Mouse (Mus musculus) forebrain, embryonic 12.5 days (tissue): ENCODE data around the gene Iqcb1. TPM values are rescaled to one million over a fixed set of nuclear protein-coding genes. Genes with fewer than 3 reads are reported as not detected.

Source experiments
- ATAC-seq: fragments of 200-750 bp; cut with Nextera tagmentation; 2 replicates; pipeline ENCODE4 v1.8.0; 2017; ENCODE audit warnings: moderate TSS enrichment; ENCODE audit not compliant: low FRiP score
- H3K27ac ChIP-seq: fragments of 300-500 bp; sonication (generic); 2 replicates; pipeline ENCODE4 v1.5.1; 2016; ENCODE audit warnings: mild to moderate bottlenecking
- H3K27me3 ChIP-seq: fragments of 300-500 bp; sonication (generic); 2 replicates; pipeline ENCODE4 v1.6.1; 2016; ENCODE audit warnings: mild to moderate bottlenecking
- H3K36me3 ChIP-seq: fragments of 300-500 bp; sonication (generic); replicated peaks from 2 replicates; pipeline ENCODE4 v1.6.1; 2016; ENCODE audit warnings: mild to moderate bottlenecking
- H3K4me1 ChIP-seq: fragments of 300-500 bp; sonication (generic); 2 replicates; pipeline ENCODE4 v1.6.1; 2016
- H3K4me2 ChIP-seq: fragments of 300-500 bp; sonication (generic); 2 replicates; pipeline ENCODE4 v1.6.1; 2016; ENCODE audit warnings: mild to moderate bottlenecking, moderate library complexity
- H3K4me3 ChIP-seq: fragments of 300-500 bp; sonication (generic); replicated peaks from 2 replicates; pipeline ENCODE4 v1.5.1; 2016; ENCODE audit warnings: mild to moderate bottlenecking
- H3K9ac ChIP-seq: fragments of 300-500 bp; sonication (generic); 2 replicates; pipeline ENCODE4 v1.6.1; 2016; ENCODE audit warnings: mild to moderate bottlenecking
- H3K9me3 ChIP-seq: fragments of 300-500 bp; sonication (generic); 2 replicates; pipeline ENCODE4 v1.6.1; 2016
- WGBS: fragments of 180-500 bp; shearing (Covaris S2); methylation state at CpG from one replicate; pipeline ENCODE4 v1.1.7; 2016; 5-methylcytosine and 5-hydroxymethylcytosine counted together
- polyA plus RNA-seq: library from polyadenylated mRNA; unstranded; fragments of >200 nt; fragmentation: Nextera tagmentation; extraction: Ambion mirVana; gene quantifications from 2 replicates; pipeline ENCODE4 v1.2.1, GENCODE M21; 2016

Gene Iqcb1
- polyA plus RNA-seq, 1 experiment from 2014 or later, result 66.3 TPM

DNA sequence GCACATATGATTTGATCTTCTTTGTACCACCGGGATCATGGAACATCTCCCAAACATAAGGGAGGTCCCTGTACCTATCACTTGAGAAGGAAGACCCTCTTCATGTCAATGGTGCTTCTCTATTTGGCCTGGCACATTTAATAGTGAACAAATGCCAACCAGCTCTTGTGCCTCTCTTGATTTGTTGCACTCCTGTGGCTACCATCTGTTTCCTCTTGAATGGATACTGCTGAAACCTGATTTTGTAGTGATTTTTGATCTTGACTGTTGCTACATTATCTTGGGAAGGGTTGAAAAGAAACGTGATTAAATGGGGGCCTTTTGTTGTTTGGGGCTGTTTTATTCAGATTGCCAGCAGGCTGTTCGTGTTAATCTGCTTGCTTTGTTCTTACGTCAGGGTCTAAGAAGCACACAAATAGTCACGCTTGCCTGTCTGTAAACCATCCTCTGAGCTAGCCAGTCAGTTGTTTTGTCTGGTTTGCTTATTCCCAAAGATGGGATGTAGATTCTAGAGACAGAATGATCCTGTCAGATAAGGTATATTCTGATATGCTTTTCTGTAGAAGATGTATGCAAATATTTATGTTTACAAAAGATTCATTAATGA, 54.7 kb downstream of the Iqcb1 start:
- H3K36me3 ChIP-seq, result peaks cover 7% of the 10 kb centered on the region
- 23% methylated on average over 5 of the region's 5 CpGs for WGBS
- no peak overlapping the region for H3K27ac ChIP-seq
- H3K27me3 ChIP-seq, result no peaks in the 10 kb centered on the region
- H3K4me2 ChIP-seq, result no peak overlapping the region
- no peak for ATAC-seq
- H3K9me3 ChIP-seq, result no peaks in the 10 kb centered on the region
- H3K4me3 ChIP-seq, result no peak overlapping the region
- H3K4me1 ChIP-seq, result peaks cover 18% of the 10 kb centered on the region
- H3K9ac ChIP-seq, result no peak overlapping the region

DNA sequence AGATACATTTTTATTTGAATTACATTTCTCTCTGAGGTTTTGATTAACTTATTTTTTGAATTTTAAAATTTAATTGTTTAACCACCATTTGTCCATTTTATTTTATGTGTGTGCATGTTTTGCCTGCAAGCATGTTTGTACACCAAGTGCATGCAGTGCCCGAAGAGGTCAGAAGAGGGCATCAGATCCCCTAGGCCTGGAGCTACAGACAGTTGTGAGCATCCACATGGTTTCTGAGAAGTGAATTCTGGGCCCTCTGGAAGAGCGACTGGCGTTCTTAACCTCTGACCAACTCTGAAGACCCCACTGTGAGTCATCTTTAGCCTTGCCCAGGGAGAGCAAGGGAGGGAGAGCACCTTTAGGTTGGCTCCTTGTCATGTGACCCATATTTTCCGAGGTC, 56.7 kb downstream of the Iqcb1 start:
- H3K36me3 ChIP-seq, result peaks cover 21% of the 10 kb centered on the region

DNA sequence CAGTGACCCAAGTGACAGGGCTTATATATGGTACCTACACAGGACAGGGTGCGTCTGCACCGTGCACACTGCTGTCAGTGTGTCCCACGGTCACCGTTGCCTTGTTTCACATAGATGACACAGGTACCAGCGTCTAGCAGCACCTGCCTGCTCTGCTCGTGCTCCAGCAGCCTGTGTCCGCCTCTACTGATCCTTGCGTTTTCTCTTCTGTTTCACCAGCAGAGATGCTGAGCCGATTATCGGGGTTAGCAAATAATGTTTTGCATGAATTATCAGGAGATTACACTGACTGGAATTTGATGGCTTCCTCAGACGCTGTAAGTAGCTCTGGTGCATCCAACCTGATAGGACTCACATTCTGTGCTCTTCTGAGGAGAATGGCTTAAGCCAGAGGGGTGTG, 57.7 kb downstream of the Iqcb1 start:
- Histone ChIP-seq H3K4me2 (no peak overlapping the region), H3K4me3 (no peak overlapping the region), H3K9me3 (no peaks in the 10 kb centered on the region), H3K4me1 (peaks cover 9% of the 10 kb centered on the region), H3K27me3 (no peaks in the 10 kb centered on the region), H3K36me3 (peaks cover 26% of the 10 kb centered on the region), H3K27ac (no peak overlapping the region), H3K9ac (no peak overlapping the region)
- ATAC-seq, result no peak
- 94% methylated on average over 11 of the region's 11 CpGs for WGBS

More for the DNA sequence above, 56.7 kb downstream of the Iqcb1 start:
- no peak for ATAC-seq
- 78% methylated on average over 4 of the region's 4 CpGs for WGBS
- H3K9ac ChIP-seq, result no peak overlapping the region
- no peak overlapping the region for H3K27ac ChIP-seq
- peaks cover 10% of the 10 kb centered on the region for H3K4me1 ChIP-seq
- H3K27me3 ChIP-seq, result no peaks in the 10 kb centered on the region
- H3K9me3 ChIP-seq, result no peaks in the 10 kb centered on the region
- H3K4me3 ChIP-seq, result no peak overlapping the region
- no peak overlapping the region for H3K4me2 ChIP-seq

DNA sequence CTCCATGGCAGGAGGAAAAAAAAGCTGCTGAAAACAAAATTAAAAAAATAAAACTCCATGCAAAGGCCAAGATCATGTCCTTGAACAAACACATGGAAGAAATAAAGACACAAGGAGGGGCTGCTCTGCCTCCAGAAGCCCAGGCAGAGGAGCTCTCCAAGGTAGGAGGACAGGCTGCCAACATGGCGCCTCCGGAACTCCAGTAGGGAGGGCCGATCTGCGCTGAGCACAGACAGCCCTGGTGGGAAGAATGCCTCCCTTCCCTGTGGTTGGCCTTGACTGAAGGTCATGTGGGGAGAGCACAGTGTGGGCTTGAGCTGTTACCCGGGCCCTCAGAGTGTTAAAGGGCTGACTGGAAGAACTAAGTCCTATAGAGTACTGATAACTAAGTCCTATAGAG, 59.4 kb downstream of the Iqcb1 start:
- Histone ChIP-seq H3K27ac (no peak overlapping the region), H3K9ac (no peak overlapping the region), H3K4me2 (no peak overlapping the region), H3K36me3 (peaks cover 39% of the 10 kb centered on the region), H3K4me1 (peaks cover 8% of the 10 kb centered on the region), H3K4me3 (no peak overlapping the region), H3K27me3 (no peaks in the 10 kb centered on the region), H3K9me3 (no peaks in the 10 kb centered on the region)
- 90% methylated on average over 5 of the region's 5 CpGs for WGBS
- no peak for ATAC-seq

DNA sequence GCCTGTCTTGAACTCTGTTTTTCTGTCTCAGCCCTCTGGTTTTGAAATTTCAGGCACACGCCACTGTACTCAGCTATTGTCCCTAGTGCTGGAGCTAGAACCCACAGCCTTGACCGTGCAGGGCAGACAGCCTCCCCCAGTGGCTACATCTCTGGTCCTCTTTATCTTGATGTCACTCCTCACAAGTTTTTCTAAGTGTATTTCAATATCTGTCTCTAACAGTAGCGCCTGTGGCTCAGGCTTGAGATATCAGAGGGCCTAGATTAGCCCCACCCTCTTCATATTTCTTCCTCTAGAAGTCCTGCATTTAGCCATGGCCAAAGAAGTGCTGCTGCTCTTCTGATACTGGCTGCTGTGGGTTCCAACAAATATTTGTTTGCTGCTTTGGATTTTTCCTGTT, 62.4 kb downstream of the Iqcb1 start:
- Histone ChIP-seq H3K9ac (no peak overlapping the region), H3K9me3 (no peaks in the 10 kb centered on the region)
- no peak for ATAC-seq

DNA sequence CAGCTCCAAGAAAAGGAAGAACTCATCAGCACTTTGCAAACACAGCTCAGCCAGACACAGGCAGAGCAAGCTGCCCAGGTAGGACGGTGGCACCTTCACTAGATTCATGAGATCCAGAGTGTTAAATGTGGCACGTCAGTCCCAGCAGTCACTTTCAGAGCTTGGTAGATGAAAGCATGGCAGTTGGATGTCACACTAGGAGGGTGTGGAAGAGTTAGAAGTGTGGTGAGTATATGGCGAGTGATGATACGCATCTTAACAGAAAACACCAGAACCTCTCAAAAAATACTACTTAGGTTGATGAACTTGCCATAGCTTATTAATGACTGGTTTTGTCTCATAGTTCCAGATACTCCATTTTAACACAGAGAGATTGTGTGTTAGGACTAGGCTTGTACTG, 63.2 kb downstream of the Iqcb1 start:
- no peaks in the 10 kb centered on the region for H3K27me3 ChIP-seq
- no peaks in the 10 kb centered on the region for H3K4me1 ChIP-seq
- no peak overlapping the region for H3K27ac ChIP-seq
- H3K9ac ChIP-seq, result no peak overlapping the region
- H3K9me3 ChIP-seq, result no peaks in the 10 kb centered on the region
- H3K36me3 ChIP-seq, result peaks cover 57% of the 10 kb centered on the region
- ATAC-seq, result no peak
- 95% methylated on average over 4 of the region's 4 CpGs for WGBS
- H3K4me2 ChIP-seq, result no peak overlapping the region
- no peak overlapping the region for H3K4me3 ChIP-seq

More for the DNA sequence above, 62.4 kb downstream of the Iqcb1 start:
- Histone ChIP-seq H3K36me3 (peaks cover 49% of the 10 kb centered on the region), H3K27me3 (no peaks in the 10 kb centered on the region), H3K27ac (no peak overlapping the region), H3K4me3 (no peak overlapping the region), H3K4me1 (no peaks in the 10 kb centered on the region), H3K4me2 (no peak overlapping the region)
- 94% methylated on average over 3 of the region's 3 CpGs for WGBS

DNA sequence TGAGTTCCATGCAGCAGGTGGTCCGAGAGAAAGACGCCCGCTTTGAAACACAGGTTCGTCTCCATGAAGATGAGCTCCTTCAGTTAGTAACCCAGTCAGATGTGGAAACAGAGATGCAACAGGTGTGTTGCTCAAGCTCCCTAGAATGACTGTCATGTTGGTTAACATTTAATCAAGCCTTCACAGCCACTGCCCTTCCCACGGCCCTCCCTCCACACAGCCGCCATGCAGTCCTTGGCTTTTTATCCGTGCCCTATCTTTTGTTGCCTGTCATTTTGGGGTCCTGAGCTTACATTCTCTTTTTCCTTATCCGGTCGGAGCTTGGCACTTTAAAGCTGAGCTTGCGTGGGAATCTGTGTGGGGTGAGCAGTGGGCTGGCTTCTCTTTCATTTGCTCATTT, 65.1 kb downstream of the Iqcb1 start:
- ATAC-seq, result no peak
- no peak overlapping the region for H3K4me2 ChIP-seq
- H3K9me3 ChIP-seq, result no peaks in the 10 kb centered on the region
- H3K27ac ChIP-seq, result no peak overlapping the region
- no peak overlapping the region for H3K9ac ChIP-seq
- H3K4me3 ChIP-seq, result no peak overlapping the region
- H3K27me3 ChIP-seq, result no peaks in the 10 kb centered on the region
- no peaks in the 10 kb centered on the region for H3K4me1 ChIP-seq
- WGBS, result 89% methylated on average over 10 of the region's 10 CpGs
- peaks cover 62% of the 10 kb centered on the region for H3K36me3 ChIP-seq

DNA sequence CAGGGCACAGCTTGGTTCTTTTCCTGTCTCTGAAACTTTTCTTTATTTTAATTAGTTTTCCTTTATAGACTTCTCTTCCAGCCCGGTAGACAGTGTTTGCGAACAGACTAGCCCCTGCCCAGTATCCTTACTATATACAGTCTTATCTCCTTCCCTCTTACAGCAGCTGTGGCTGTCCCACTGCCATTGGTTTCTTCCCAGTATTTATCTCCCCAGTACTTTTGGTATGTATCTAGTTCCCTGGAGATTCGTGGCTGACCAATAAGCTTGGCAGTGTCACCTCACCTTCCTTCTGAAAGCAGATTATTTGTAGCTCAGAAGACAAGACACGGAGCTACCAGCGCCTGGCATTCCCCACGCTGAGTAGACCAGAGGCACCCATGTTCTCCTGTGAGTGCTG, 68.5 kb downstream of the Iqcb1 start:
- 96% methylated on average over 6 of the region's 6 CpGs for WGBS
- H3K9ac ChIP-seq, result no peak overlapping the region

DNA sequence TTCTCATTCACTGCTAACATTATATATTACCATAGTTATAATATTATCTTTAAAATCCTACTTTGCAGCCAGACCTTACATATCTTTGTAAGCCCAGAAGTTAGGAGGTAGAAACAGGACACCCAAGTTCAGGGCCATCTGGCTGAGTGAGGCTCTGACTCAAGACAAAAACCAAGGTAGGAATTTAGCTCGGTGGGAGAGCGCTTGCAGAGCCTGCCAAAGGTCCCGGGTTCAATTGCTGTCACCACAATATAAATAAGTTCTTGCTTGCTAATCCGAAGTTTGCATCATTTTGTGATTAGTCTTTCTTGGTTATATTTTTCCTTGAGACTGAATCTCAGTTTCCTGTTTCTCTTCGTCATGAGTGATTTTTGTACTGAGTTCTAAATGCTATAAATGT, 75.0 kb downstream of the Iqcb1 start:
- Histone ChIP-seq H3K27me3 (no peaks in the 10 kb centered on the region), H3K36me3 (peaks cover 38% of the 10 kb centered on the region), H3K9ac (no peak overlapping the region), H3K4me1 (no peaks in the 10 kb centered on the region), H3K9me3 (no peaks in the 10 kb centered on the region), H3K4me3 (no peak overlapping the region), H3K4me2 (no peak overlapping the region), H3K27ac (no peak overlapping the region)
- ATAC-seq, result no peak
- 93% methylated on average over 5 of the region's 5 CpGs for WGBS

More for the DNA sequence above, 68.5 kb downstream of the Iqcb1 start:
- Histone ChIP-seq H3K4me1 (no peaks in the 10 kb centered on the region), H3K9me3 (no peaks in the 10 kb centered on the region), H3K4me2 (no peak overlapping the region), H3K36me3 (peaks cover 58% of the 10 kb centered on the region), H3K4me3 (no peak overlapping the region), H3K27me3 (no peaks in the 10 kb centered on the region), H3K27ac (no peak overlapping the region)
- ATAC-seq, result no peak

DNA sequence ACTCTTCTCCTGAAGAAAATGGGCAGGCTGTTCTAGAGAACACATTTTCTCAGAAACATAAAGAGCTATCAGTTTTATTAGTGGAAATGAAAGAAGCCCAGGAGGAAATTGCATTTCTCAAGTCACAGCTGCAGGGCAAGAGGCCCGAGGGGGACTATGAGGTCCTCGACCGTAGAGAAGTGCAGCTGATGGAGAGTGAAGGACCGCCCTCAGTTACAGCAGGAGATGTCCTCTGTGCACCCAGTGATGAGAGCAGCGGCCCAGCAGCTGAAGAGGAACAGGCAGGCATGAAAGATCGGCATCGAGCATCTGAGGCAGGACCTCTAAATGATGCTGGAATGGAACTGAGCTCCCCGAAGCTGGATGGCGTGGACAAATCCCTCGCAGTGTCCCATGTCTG, 83.7 kb downstream of the Iqcb1 start:
- peaks cover 66% of the 10 kb centered on the region for H3K36me3 ChIP-seq
- no peaks in the 10 kb centered on the region for H3K27me3 ChIP-seq
- WGBS, result 91% methylated on average over 10 of the region's 10 CpGs
- ATAC-seq, result no peak
- H3K27ac ChIP-seq, result no peak overlapping the region
- H3K4me1 ChIP-seq, result no peaks in the 10 kb centered on the region
- H3K4me3 ChIP-seq, result no peak overlapping the region
- no peaks in the 10 kb centered on the region for H3K9me3 ChIP-seq
- no peak overlapping the region for H3K9ac ChIP-seq
- H3K4me2 ChIP-seq, result no peak overlapping the region

DNA sequence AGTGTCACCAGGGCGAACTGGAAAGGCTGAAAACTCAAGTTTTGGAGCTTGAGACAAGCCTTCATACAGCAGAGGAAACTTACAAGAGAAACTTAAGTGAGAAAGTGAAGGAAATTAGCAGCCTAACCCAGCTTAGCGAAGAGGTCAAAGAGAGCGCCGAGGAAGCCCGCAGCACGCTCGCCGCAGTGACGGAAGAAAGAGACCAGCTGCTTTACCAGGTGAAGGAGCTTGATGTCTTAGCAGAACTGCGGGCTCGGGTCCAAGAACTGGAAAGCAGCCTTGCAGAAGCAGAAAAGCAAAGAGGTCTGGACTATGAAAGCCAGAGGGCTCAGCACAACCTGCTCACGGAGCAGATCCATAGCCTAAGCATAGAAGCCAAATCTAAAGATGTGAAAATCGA, 84.1 kb downstream of the Iqcb1 start:
- 94% methylated on average over 13 of the region's 13 CpGs for WGBS
- no peak overlapping the region for H3K4me2 ChIP-seq
- no peak overlapping the region for H3K4me3 ChIP-seq
- H3K27me3 ChIP-seq, result no peaks in the 10 kb centered on the region
- no peaks in the 10 kb centered on the region for H3K4me1 ChIP-seq
- H3K9me3 ChIP-seq, result no peaks in the 10 kb centered on the region
- H3K9ac ChIP-seq, result no peak overlapping the region
- peaks cover 66% of the 10 kb centered on the region for H3K36me3 ChIP-seq
- ATAC-seq, result no peak
- H3K27ac ChIP-seq, result no peak overlapping the region

DNA sequence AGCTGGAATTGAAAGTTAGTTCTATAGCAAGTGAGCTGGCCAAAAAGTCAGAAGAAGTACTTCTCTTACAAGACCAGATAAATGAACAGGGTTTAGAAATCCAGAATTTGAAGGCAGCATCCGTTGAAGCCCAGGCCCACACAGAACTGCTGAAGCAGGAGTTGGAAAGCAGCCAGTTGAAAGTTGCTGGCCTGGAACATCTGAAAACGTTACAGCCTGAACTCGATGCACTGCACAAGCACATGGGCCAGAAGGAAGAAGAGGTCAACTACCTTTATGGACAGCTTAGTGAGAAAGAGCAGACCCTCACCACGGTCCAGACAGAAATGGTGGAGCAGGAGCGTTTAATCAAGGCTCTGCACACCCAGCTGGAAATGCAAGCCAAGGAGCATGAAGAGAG, 86.0 kb downstream of the Iqcb1 start:
- H3K4me1 ChIP-seq, result no peaks in the 10 kb centered on the region
- no peak overlapping the region for H3K4me2 ChIP-seq
- H3K27ac ChIP-seq, result no peak overlapping the region
- H3K27me3 ChIP-seq, result no peaks in the 10 kb centered on the region
- ATAC-seq, result no peak
- no peaks in the 10 kb centered on the region for H3K9me3 ChIP-seq
- H3K9ac ChIP-seq, result no peak overlapping the region
- 93% methylated on average over 5 of the region's 5 CpGs for WGBS
- no peak overlapping the region for H3K4me3 ChIP-seq
- peaks cover 72% of the 10 kb centered on the region for H3K36me3 ChIP-seq

DNA sequence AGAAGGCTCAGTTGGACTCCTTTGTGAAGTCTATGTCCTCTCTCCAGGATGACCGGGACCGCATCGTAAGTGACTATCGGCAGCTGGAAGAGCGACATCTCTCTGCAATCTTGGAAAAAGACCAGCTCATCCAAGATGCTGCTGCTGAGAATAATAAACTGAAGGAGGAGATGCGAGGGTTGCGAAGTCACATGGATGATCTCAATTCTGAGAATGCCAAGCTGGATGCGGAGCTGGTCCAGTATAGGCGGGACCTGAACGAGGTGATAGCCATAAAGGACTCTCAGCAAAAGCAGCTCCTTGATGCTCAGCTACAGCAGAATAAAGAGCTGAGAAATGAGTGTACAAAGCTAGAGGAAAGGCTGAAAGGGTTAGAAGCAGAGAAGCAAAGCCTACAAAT, 90.3 kb downstream of the Iqcb1 start:
- H3K27ac ChIP-seq, result no peak overlapping the region
- no peaks in the 10 kb centered on the region for H3K4me1 ChIP-seq
- no peak overlapping the region for H3K4me2 ChIP-seq
- H3K9me3 ChIP-seq, result no peaks in the 10 kb centered on the region
- H3K4me3 ChIP-seq, result no peak overlapping the region
- H3K9ac ChIP-seq, result no peak overlapping the region
- H3K36me3 ChIP-seq, result peaks cover 53% of the 10 kb centered on the region
- 95% methylated on average over 10 of the region's 10 CpGs for WGBS
- no peaks in the 10 kb centered on the region for H3K27me3 ChIP-seq
- no peak for ATAC-seq
